Mouse (Mus musculus) bone marrow, adult 2 months (tissue): ENCODE measurements around the gene Ceacam18. TPM values are rescaled to one million over a fixed set of nuclear protein-coding genes. Genes with fewer than 3 reads are reported as not detected.
"Not testable (repeated sequence)": the region's sequence is repeated elsewhere in the genome, so short reads cannot be mapped to it uniquely, and the experiment has no call there.

Experiments
- H3K27ac ChIP-seq: fragments of 200-500 bp; 2 replicates; pipeline ENCODE4 v1.5.1; 2012; ENCODE audit warnings: low read depth, mild to moderate bottlenecking, control low read depth, inconsistent platforms, low read length; ENCODE audit not compliant: control insufficient read depth, poor library complexity, insufficient read depth
- H3K4me1 ChIP-seq: fragments of 200-500 bp; 2 replicates; pipeline ENCODE4 v1.6.1; 2011; ENCODE audit warnings: low read length; ENCODE audit not compliant: control insufficient read depth, insufficient read depth
- H3K4me3 ChIP-seq: fragments of 200-500 bp; replicated peaks from 2 replicates; pipeline ENCODE3; 2011; ENCODE audit warnings: mild to moderate bottlenecking, low read depth, low read length, control low read depth; ENCODE audit not compliant: control insufficient read depth
- CTCF ChIP-seq: fragments of 200-500 bp; IDR thresholded peaks from 2 replicates; pipeline ENCODE4 v1.5.1; 2011; ENCODE audit warnings: low read length, control low read depth; ENCODE audit not compliant: control insufficient read depth, insufficient read depth
- POLR2A ChIP-seq: fragments of 200-500 bp; IDR thresholded peaks from 2 replicates; pipeline ENCODE4 v1.6.1; 2011; ENCODE audit warnings: low read depth, mild to moderate bottlenecking, control low read depth, low read length, borderline replicate concordance; ENCODE audit not compliant: control insufficient read depth
- WGBS: fragments of 180-500 bp; shearing (Covaris S2); methylation state at CpG from one replicate; pipeline ENCODE4 v1.1.7; 2018; 5-methylcytosine and 5-hydroxymethylcytosine counted together
- polyA plus RNA-seq: library from polyadenylated mRNA; stranded (reverse); fragments of >200 nt; gene quantifications from 2 replicates; pipeline ENCODE4 v1.2.4, GENCODE M21; 2011; ENCODE audit warnings: low replicate concordance; ENCODE audit not compliant: missing spikeins, insufficient read depth, insufficient read length

Gene Ceacam18
- polyA plus RNA-seq, 1 experiment, result not detected

DNA sequence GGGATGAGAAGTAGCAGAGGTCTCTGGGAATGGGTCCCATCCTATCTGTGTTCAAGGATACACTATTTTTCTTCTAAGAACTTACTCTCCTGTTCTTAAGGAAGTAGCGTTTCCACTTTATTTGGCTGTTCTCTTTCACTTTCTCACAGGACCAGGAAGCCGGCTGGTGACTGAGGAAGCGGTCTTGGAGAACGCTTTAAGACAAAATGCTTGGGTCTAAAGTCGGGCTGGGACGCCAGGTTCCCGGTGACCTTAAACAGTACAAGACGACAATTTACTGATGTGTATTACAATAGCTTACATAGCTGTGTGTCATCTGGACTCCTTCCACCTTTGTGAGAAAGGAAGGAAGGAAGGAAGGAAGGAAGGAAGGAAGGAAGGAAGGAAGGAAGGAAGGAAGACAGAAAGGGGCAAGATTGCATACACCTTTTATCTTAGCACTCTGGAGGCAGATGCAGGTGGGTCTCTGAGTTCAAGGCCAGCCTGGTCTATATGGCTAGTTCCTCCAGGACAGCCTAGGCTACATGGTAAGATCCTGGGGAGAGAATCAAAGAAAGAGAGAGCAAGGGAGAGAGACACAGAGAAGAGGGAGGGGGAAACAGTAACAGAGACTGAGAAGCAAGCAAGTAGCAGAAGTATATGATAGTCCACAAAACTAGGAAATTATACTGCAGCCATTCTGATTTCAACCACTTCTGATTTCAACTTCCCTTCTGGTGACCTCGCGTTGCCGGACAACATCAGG, 36.7 kb downstream of the Ceacam18 start:
- peak overlapping the region; percentile 42; the same call in 1 of the 2 replicates for H3K27ac ChIP-seq
- WGBS, result 56% methylated on average over 11 of the region's 11 CpGs

DNA sequence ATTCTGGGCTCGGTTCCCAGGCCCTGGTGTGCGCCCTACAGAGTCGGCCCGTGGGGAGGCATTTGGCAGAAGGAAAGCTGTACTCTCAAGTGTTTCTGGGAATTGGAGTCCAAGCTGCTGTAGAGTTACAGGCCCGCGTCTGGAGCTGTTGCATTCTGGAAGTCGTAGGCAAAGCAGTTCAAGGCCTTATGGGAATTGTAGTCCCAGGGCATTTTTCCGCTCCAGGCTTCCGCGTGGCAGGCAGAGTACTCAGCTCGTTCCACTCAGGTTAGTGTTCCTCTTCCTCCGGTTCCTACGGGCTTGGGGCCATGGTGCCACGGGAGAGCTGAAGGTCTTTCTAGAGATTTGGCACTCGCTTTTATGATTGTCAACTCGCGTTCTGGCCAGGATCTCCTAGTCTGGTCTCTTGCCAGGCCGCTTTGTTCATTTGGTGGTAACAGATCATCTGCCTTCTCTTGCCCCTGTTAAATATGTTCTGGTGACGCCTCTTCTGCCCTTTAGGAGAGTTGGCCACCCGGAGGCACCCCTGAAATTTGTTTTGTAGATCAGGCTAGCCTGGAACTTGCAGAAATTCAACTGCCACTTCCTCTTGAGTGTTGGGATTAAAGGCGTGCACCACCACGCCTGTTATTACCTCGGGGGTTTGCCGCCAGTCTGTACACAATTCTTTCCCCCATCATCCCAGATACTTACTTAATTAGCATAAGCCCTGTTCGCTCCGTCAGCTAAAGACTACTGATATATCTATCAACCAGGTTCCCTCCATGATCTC, 37.5 kb downstream of the Ceacam18 start, which contains the start of gene Ctu1:
Gene Ctu1, plus strand, starts transcription at position 208 of the 772 bp plus-strand sequence.
- WGBS, result under 1% methylated on average over 26 of the region's 26 CpGs
- TF ChIP-seq CTCF (no peak), POLR2A (peak; percentile 51; the same call in 1 of the 2 replicates)
- Histone ChIP-seq H3K27ac (peak within 1 kb of the TSS; percentile 42; the same call in 1 of the 2 replicates), H3K4me3 (peak within 1 kb of the TSS; percentile 89), H3K4me1 (peaks cover 1% of the 10 kb centered on the region; the same call in 1 of the 2 replicates)

More for the DNA sequence above, 36.7 kb downstream of the Ceacam18 start:
- Histone ChIP-seq H3K4me1 (peaks cover 4% of the 10 kb centered on the region), H3K4me3 (peak overlapping the region; percentile 61)
- TF ChIP-seq POLR2A (no peak), CTCF (no peak)

DNA sequence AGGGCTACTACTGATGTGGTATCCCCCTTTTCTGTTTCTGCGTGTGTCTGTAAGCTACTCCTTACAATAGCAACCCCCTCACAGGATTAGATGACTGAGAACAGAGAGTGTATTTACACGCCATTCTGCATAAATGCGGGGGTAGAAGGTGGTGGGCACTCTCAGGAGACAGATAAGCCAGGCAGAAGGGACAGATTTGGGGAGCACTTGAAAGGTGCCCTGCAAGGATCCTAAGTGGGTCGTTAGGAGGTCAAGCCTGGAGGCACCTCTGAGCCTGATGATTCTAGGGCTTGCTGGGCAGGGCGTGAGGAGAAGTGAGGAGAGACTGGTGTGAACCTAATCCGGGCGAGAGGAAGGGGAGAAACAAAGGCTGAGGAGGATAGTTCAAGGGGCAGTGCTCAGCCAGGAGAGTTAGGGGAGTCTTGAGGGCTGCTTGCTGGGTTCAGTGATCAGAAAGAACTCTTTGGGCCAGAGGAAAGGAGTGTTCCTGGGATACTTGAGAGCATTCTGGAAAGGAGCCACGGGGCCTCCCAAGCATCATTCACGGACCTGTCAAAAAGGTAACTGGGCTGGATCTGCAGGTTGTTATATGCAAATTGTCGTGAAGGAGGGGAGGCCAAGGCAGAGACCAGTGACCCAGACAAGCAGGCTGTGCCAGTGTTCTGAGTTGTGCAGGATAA, 38.2 kb downstream of the Ceacam18 start:
- Histone ChIP-seq H3K4me3 (peak overlapping the region; percentile 89), H3K27ac (no peak overlapping the region), H3K4me1 (peaks cover 1% of the 10 kb centered on the region; the same call in 1 of the 2 replicates)
- WGBS, result 17% methylated on average over 10 of the region's 10 CpGs
- TF ChIP-seq POLR2A (no peak), CTCF (no peak)

DNA sequence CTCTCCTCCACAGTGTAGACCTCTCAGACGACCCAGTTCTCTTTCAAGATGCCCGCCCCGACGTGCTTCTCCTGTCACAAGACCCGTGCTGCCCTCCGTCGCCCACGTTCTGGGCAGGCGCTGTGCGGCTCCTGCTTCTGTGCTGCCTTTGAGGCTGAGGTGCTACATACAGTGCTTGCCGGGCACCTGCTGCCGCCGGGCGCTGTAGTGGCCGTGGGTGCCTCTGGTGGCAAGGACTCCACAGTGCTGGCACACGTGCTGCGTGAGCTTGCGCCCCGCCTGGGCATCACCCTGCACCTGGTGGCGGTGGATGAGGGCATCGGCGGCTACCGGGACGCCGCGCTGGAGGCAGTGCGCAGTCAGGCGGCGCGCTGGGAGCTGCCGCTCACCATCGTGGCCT, 40.6 kb downstream of the Ceacam18 start:
- 93% methylated on average over 32 of the region's 32 CpGs for WGBS
- no peaks in the 10 kb centered on the region; the same call in 1 of the 2 replicates for H3K4me1 ChIP-seq
- H3K4me3 ChIP-seq, result no peak overlapping the region
- TF ChIP-seq CTCF (no peak), POLR2A (no peak)
- no peak overlapping the region for H3K27ac ChIP-seq

DNA sequence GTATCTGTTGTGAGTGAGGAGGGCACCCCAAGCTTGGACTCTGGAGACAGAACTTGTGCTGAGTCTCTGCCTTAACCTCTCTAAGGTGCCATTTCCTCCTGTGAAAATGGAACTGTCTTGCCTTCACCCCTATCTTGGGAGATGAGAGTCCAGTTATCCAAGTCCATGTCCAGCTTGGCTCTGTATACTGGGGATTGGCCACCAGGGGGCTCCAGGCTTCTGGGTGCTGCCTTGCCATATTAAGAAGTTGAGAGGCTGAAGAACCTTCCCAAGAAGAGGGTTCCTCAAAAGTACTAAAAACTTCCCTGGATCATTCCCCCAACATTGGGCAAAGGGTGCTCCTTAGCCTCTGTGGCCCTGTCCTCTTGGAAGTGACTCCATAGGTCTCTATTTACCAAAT, 44.0 kb downstream of the Ceacam18 start:
- TF ChIP-seq POLR2A (no peak), CTCF (peak; percentile 61)
- Histone ChIP-seq H3K27ac (no peak overlapping the region), H3K4me1 (no peaks in the 10 kb centered on the region), H3K4me3 (no peak overlapping the region)

DNA sequence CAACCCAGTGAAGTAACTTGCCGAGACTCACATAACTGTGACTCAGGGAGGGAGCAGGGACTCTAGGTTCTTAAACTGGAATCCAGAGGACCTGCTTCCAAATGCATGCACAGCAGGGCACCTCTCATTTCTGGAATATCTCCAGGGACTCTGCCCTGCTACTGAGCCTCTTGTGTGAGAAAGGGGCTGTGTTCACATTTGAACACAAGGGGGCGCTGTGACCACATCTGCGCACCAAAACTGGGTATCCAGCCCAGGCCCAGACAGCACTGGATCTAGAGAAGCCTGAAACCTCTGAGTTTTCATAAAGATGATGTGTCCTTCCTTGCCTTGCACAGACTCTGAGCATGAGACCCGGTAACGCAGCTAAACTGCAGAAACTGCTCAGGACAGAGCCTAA, 46.5 kb downstream of the Ceacam18 start:
- WGBS, result 35% methylated on average over 5 of the region's 5 CpGs
- Histone ChIP-seq H3K27ac (no peak overlapping the region), H3K4me3 (no peak overlapping the region), H3K4me1 (no peaks in the 10 kb centered on the region)
- TF ChIP-seq POLR2A (no peak), CTCF (peak; percentile 88)

DNA sequence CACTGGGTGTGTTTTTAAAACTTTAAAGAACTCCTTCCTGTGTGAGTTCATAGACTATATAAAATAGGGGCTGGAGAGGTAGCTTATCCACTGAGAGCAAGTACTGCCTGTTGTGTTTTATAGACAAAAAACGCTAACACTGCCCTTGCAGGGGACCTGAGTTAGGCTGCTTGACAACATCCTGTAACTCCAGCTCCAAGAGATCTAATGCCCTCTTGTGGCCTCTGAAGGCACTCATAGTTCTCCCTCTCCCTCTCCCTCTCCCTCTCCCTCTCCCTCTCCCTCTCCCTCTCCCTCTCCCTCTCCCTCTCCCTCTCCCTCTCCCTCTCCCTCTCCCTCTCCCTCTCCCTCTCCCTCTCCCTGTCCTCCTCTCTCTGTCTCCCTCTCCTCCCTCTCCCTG, 48.0 kb downstream of the Ceacam18 start:
- not testable (repeated sequence) for H3K27ac ChIP-seq, H3K4me1 ChIP-seq, H3K4me3 ChIP-seq
- 8% methylated on average over 1 of the region's 1 CpGs for WGBS

DNA sequence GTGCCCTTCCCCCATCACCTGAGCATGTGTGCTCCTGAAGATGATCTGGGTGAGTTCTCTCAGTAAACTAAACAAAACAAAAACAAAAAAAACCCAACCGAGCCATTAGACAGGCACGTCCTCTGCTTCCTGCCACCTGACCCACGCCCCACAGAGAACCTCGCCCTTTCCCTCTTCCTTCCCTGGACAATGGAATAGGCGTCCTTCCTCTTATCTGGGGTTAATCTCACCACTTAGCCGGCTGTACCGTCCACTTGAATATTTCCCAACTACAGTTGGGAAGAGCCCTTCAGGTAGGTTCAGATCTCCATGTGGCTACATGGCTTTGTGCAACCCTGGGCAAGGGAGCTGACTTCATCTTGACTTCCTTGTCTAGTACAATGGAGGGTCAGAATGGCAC, 50.6 kb downstream of the Ceacam18 start:
- Histone ChIP-seq H3K27ac (no peak overlapping the region), H3K4me1 (no peaks in the 10 kb centered on the region), H3K4me3 (no peak overlapping the region)
- WGBS, result 30% methylated on average over 7 of the region's 7 CpGs
- no peak for TF ChIP-seq CTCF
- TF ChIP-seq POLR2A, result no peak
